Mouse (Mus musculus) thymus, adult 2 months (tissue): Measurements from ENCODE around the gene Fam3b. TPM values are rescaled to one million over a fixed set of nuclear protein-coding genes. Genes with fewer than 3 reads are reported as not detected.
A peak's percentile ranks its signal among the peaks of the same experiment; 100 is the strongest.

Experiments used
- DNase-seq: peaks from one replicate; pipeline ENCODE4 v3.0.0; 2021
- H3K27ac ChIP-seq: fragments of 200-500 bp; 2 replicates; pipeline ENCODE4 v1.5.1; 2012; ENCODE audit warnings: low read length, control low read depth; ENCODE audit not compliant: control insufficient read depth, insufficient read depth
- H3K27me3 ChIP-seq: fragments of 200-500 bp; 2 replicates; pipeline ENCODE4 v1.6.1; 2012; ENCODE audit warnings: mild to moderate bottlenecking, low read length, moderate library complexity, mixed read lengths; ENCODE audit not compliant: control insufficient read depth, insufficient read depth
- H3K36me3 ChIP-seq: fragments of 200-500 bp; 2 replicates; pipeline ENCODE4 v1.6.1; 2012; ENCODE audit warnings: mild to moderate bottlenecking, low read length, moderate library complexity; ENCODE audit not compliant: control insufficient read depth, insufficient read depth
- H3K4me1 ChIP-seq: fragments of 200-500 bp; replicated peaks from 2 replicates; pipeline ENCODE4 v1.6.1; 2012; ENCODE audit warnings: low read length; ENCODE audit not compliant: control insufficient read depth, insufficient read depth
- H3K4me3 ChIP-seq: fragments of 200-500 bp; 2 replicates; pipeline ENCODE4 v1.5.1; 2012; ENCODE audit warnings: mild to moderate bottlenecking, low read length, control low read depth, moderate library complexity; ENCODE audit not compliant: control insufficient read depth, insufficient read depth
- CTCF ChIP-seq: fragments of 200-500 bp; IDR thresholded peaks from 2 replicates; pipeline ENCODE4 v1.5.1; 2012; ENCODE audit warnings: mild to moderate bottlenecking, control low read depth, low read length, moderate library complexity, borderline replicate concordance; ENCODE audit not compliant: control insufficient read depth, poor library complexity, insufficient read depth; ENCODE audit errors: extremely low read depth
- POLR2A ChIP-seq: fragments of 200-500 bp; IDR thresholded peaks from 2 replicates; pipeline ENCODE4 v1.6.1; 2012; ENCODE audit warnings: mild to moderate bottlenecking, low read length, control low read depth, moderate library complexity; ENCODE audit not compliant: control insufficient read depth, poor library complexity, insufficient read depth; ENCODE audit errors: extremely low read depth
- WGBS: fragments of 180-500 bp; shearing (Covaris S2); methylation state at CpG from one replicate; pipeline ENCODE4 v1.1.7; 2018; 5-methylcytosine and 5-hydroxymethylcytosine counted together
- polyA plus RNA-seq: library from polyadenylated mRNA; depleted of rRNA; stranded (reverse); fragments of >200 nt; gene quantifications from 2 replicates; pipeline ENCODE4 v1.2.3, GENCODE M21; 2012; rRNA removed

Fam3b gene
- polyA plus RNA-seq: 0.23 and 0.27 TPM in 2 replicates

- Histone ChIP-seq H3K27ac (no peak within 1 kb of the TSS), H3K36me3 (no peaks in the 10 kb centered on the region), H3K27me3 (no peaks in the 10 kb centered on the region), H3K4me3 (no peak within 1 kb of the TSS), H3K4me1 (no peaks in the 10 kb centered on the region)
- 80% methylated on average over 4 of the region's 4 CpGs for WGBS
- no peak for TF ChIP-seq POLR2A
- no peak for TF ChIP-seq CTCF
- DNase-seq: no peak
Observed at GRCm38 (mm10) chr16:97514099-97514940, at the start of gene Fam3b. Gene Fam3b, minus strand, starts transcription at chr16:97514816.

GRCm38 (mm10) chr16:97544340-97544739 is 29.7 kb upstream of the Fam3b start:
- Histone ChIP-seq H3K4me1 (no peaks in the 10 kb centered on the region), H3K27me3 (no peaks in the 10 kb centered on the region), H3K27ac (no peak overlapping the region), H3K4me3 (no peak overlapping the region), H3K36me3 (no peaks in the 10 kb centered on the region)
- 96% methylated on average over 4 of the region's 4 CpGs for WGBS
- no peak for DNase-seq
- TF ChIP-seq CTCF: no peak

- Histone ChIP-seq H3K27me3 (no peaks in the 10 kb centered on the region), H3K4me1 (peaks cover 31% of the 10 kb centered on the region), H3K4me3 (peak overlapping the region; percentile 10; the same call in 1 of the 2 replicates), H3K36me3 (no peaks in the 10 kb centered on the region), H3K27ac (no peak overlapping the region)
- no peak for TF ChIP-seq CTCF
- no peak for TF ChIP-seq POLR2A
- DNase-seq: no peak
- whole genome bisulfite sequencing: 29% methylated on average over 1 of the region's 1 CpGs
Observed at GRCm38 (mm10) chr16:97536859-97537258, 22.2 kb upstream of the Fam3b start.

- H3K36me3 ChIP-seq: no peaks in the 10 kb centered on the region
- H3K4me1 ChIP-seq: peaks cover 31% of the 10 kb centered on the region
- peak overlapping the region; percentile 80 for H3K27ac ChIP-seq
- whole genome bisulfite sequencing: 8% methylated on average over 3 of the region's 3 CpGs
- DNase-seq: peak; percentile 59
- TF ChIP-seq CTCF (no peak), POLR2A (no peak)
- H3K27me3 ChIP-seq: no peaks in the 10 kb centered on the region
- peak overlapping the region; percentile 28; the same call in 1 of the 2 replicates for H3K4me3 ChIP-seq
Observed at GRCm38 (mm10) chr16:97535808-97536413, 21.3 kb upstream of the Fam3b start.

GRCm38 (mm10) chr16:97534876-97535461 is 20.4 kb upstream of the Fam3b start:
- peak; percentile 17 for DNase-seq
- H3K27ac ChIP-seq: peak overlapping the region; percentile 80
- peaks cover 31% of the 10 kb centered on the region for H3K4me1 ChIP-seq
- TF ChIP-seq CTCF (no peak), POLR2A (no peak)
- WGBS: 31% methylated on average over 5 of the region's 5 CpGs
- no peaks in the 10 kb centered on the region for H3K27me3 ChIP-seq
- H3K36me3 ChIP-seq: no peaks in the 10 kb centered on the region
- H3K4me3 ChIP-seq: peak overlapping the region; percentile 39

GRCm38 (mm10) chr16:97534448-97534847 is 19.8 kb upstream of the Fam3b start:
- H3K27me3 ChIP-seq: no peaks in the 10 kb centered on the region
- DNase-seq: no peak
- H3K4me1 ChIP-seq: peaks cover 31% of the 10 kb centered on the region
- TF ChIP-seq POLR2A: no peak
- no peak for TF ChIP-seq CTCF
- WGBS: 24% methylated on average over 1 of the region's 1 CpGs
- no peaks in the 10 kb centered on the region for H3K36me3 ChIP-seq
- peak overlapping the region; percentile 39 for H3K4me3 ChIP-seq
- H3K27ac ChIP-seq: peak overlapping the region; percentile 80; the same call in 1 of the 2 replicates

- 96% methylated on average over 5 of the region's 5 CpGs for WGBS
- H3K4me1 ChIP-seq: peaks cover 31% of the 10 kb centered on the region
- no peaks in the 10 kb centered on the region for H3K36me3 ChIP-seq
- H3K27me3 ChIP-seq: no peaks in the 10 kb centered on the region
- no peak overlapping the region for H3K4me3 ChIP-seq
- no peak for TF ChIP-seq POLR2A
- TF ChIP-seq CTCF: no peak
- DNase-seq: no peak
- H3K27ac ChIP-seq: no peak overlapping the region
Observed at GRCm38 (mm10) chr16:97533751-97534150, 19.1 kb upstream of the Fam3b start.
